Mouse (Mus musculus) left cerebral cortex, postnatal 14 days (tissue): ENCODE results near the gene Slc2a2. TPM values are rescaled to one million over a fixed set of nuclear protein-coding genes. Genes with fewer than 3 reads are reported as not detected.

ENCODE experiments used
- total RNA-seq, 2 experiments: library from RNA; stranded (reverse); gene quantifications; 2 replicates each; pipeline ENCODE4 v1.2.3; 2021

The Slc2a2 gene
- total RNA-seq, 2 experiments from 2014 or later: not detected

Other genes starting within 250 kb of the Slc2a2 start
- gene Eif5a2, start 83.4 kb downstream of the Slc2a2 start, total RNA-seq: 10 to 100 TPM; 19.1 to 20.8 TPM
- gene Rpl22l1, start 107.5 kb downstream of the Slc2a2 start, total RNA-seq: 100 to 1,000 TPM; 186 to 192 TPM
- not detected for gene Gm1527, start 194.7 kb downstream of the Slc2a2 start, total RNA-seq